Mouse (Mus musculus) gastrocnemius, postnatal 10 days (tissue): Measurements from ENCODE around the gene Slc9a2. TPM values are rescaled to one million over a fixed set of nuclear protein-coding genes. Genes with fewer than 3 reads are reported as not detected.
"Not testable (repeated sequence)": the region's sequence is repeated elsewhere in the genome, so short reads cannot be mapped to it uniquely, and the experiment has no call there.

Experiments
- DNase-seq: peaks from one replicate; pipeline ENCODE4 v3.0.0; 2021; ENCODE audit warnings: mixed read lengths
- total RNA-seq, 2 experiments: library from RNA; stranded (reverse); gene quantifications; 2 replicates each; pipeline ENCODE4 v1.2.3; 2021

The Slc9a2 gene
- total RNA-seq, 2 experiments from 2014 or later = 20.7 to 20.9 TPM

- no peak for DNase-seq
These were observed 24.7 kb downstream of the Slc9a2 start for GRCm38 (mm10) chr1:40705099-40705498.

- DNase-seq = peak; percentile 28
These were observed 34.6 kb downstream of the Slc9a2 start for GRCm38 (mm10) chr1:40714950-40715349.

DNA sequence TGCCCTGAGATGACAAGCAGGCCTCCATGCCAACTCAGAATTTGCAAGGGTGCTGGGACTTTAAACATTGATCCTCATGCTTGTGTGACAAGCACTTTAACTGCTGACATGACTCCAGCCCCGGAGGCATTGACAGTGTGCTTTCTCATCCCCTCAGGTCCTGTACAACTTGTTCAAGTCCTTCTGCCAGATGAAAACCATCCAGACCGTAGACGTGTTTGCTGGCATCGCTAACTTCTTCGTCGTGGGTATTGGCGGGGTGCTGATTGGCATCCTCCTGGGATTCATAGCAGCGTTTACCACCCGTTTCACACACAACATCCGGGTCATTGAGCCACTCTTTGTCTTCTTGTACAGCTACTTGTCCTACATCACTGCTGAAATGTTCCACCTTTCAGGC lies 45.7 kb downstream of the Slc9a2 start:
- DNase-seq = no peak

DNA sequence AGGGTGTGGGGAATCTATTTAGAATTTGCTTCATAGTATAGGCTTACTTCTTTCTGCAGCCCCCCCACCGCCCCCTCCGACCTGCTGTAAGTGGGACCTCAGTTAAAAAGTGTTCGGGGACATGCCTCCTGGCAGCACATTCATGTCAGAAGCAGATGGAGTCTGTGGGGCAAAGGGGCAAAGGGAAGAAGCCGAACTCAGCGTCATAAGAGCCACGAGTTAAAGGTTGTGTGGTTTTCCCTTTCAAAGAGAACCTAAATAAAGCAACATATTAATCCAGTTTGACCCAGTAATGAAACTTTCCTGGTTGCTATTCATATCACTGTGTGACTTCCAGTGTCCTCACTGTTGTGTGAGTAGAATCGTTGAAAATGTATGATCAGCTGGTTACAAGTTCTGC lies 47.0 kb downstream of the Slc9a2 start:
- no peak for DNase-seq

- no peak for DNase-seq
These were observed 48.3 kb downstream of the Slc9a2 start for GRCm38 (mm10) chr1:40728636-40729035.

- no peak for DNase-seq
These were observed 57.3 kb downstream of the Slc9a2 start for GRCm38 (mm10) chr1:40737671-40738070.

DNA sequence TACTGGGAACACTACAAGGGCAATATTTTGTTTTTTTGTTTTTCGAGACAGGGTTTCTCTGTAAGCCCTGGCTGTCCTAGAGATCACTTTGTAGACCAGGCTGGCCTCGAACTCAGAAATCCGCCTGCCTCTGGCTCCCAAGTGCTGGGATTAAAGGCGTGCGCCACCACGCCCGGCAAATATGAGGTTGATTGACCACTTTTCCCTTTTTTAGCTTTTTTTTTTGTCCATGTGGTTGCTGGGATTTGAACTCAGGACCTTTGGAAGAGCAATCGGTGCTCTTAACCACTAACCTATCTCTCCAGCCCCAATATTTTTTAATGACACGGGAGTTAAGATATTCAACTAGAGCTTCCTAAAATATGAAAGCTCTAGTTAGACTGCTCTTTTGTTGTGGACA lies 57.9 kb downstream of the Slc9a2 start:
- not testable (repeated sequence) for DNase-seq

- DNase-seq = no peak
These were observed 60.4 kb downstream of the Slc9a2 start for GRCm38 (mm10) chr1:40740739-40741138.

DNA sequence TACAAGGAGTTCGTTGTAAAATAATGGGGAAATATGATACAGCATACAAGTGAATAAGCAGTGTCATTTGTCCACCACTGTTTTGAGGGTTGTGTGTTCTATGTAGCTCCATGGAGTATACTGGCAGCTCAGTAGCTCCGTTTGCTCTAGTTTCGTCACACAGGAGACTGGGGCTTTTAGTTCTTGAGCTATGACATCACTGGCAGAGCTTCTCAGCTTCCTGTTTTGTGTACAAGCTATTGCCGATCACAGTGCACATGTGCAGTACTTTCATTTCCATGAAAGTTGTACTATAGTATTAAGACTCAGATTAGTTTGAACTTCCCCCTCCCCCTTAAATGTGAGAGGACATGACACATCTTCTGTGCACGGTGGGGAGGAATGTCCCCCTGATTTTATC lies 65.7 kb downstream of the Slc9a2 start:
- DNase-seq = no peak

DNA sequence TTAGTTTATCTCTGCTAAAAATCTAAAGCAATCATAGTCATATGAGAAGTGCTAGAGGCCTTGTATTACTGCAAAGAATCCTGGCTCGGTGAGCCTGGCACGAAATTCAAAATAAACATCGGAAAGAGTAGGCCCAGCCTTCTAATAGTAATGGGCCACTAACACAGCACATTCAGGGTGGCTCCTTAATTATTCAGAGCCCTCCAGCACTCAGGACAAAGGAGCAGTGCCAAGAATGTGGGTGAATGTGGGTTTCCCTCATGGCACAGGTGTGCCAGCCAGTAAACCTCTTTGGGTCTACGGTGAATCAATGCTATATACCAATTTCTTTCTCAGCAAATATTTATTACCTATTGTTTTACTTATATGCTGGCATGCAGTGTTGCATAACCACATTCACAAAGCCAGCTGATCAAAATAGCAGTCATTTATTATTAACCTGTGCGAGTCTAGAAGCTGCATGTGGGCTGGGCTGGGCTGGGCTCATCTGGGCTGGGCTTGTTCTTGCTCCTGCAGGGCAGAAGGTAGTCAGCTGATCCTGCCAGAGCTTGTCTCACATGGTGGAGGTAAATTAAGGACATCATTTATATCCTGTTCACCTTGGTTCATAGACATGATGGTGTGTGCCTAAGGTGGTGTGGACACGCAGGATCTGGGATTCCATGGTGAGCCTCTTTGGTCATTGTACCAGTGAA lies 79.5 kb downstream of the Slc9a2 start:
- no peak for DNase-seq

- DNase-seq = no peak
These were observed 83.7 kb downstream of the Slc9a2 start for GRCm38 (mm10) chr1:40764042-40764441.

- DNase-seq = no peak
These were observed 84.4 kb downstream of the Slc9a2 start for GRCm38 (mm10) chr1:40764701-40765275.

- peak; percentile 47 for DNase-seq
These were observed 85.1 kb downstream of the Slc9a2 start for GRCm38 (mm10) chr1:40765521-40765920.

GRCm38 (mm10) chr1:40767588-40767987 lies 87.2 kb downstream of the Slc9a2 start:
- no peak for DNase-seq

- peak; percentile 60 for DNase-seq
These were observed 88.2 kb downstream of the Slc9a2 start for GRCm38 (mm10) chr1:40768606-40769005.

GRCm38 (mm10) chr1:40769331-40769894 lies 89.0 kb downstream of the Slc9a2 start:
- DNase-seq = no peak

DNA sequence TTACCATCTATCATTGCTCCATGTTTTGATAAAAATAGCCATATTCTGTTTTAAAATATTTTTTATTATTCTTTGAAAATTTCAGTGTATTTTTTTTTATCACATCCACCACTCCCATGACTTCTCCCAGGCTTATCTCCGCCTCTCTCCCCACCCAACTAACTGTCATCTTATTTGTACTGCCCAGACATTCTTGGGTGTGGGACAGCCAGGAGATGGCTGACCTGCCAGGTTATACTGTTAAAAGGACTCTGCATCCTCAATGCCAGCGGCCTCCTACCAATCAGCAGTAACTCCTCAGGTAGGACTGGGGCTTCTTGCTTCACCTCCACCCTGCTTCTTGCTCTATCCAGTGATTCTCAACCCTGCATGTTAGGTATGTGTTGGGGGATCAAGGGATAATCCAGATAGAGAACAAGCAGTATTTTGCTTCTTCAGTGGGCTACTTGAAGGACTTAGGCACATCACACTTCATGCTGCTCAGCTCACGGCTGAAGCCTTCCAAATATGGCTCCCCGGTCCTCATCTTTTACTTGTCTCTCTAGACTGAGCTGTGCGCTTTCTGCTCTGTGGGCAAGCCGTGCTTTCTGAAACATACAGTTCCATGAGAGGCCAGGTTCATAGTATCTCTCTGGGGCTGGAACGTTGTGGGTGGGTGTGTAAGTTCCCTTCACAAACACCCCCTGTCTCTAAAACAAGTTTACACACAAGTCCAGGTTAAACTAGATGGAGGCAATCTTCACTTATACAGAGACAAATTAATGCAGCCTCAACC lies 91.0 kb downstream of the Slc9a2 start:
- DNase-seq = no peak

DNA sequence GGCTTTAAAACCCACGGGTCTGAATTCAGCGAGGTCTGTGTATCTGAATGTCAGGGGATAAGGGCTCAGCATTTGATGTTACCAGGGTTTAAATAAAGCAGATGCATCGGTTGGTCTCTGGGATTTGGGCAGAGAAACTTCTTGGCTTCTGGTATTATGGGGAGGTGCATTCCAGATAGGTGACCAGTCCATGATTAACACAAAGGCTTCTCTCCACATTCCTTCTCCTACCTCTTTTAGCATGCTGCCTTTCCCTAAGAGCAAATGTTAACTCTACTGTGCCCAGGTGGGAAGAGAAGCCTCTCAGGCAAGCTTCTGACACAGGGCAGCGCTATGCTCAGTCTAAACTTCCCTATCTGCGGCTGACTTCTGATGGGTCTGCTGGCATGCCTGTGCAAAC lies 92.9 kb downstream of the Slc9a2 start:
- DNase-seq = no peak

- no peak for DNase-seq
These were observed 93.7 kb downstream of the Slc9a2 start for GRCm38 (mm10) chr1:40774040-40774439.

GRCm38 (mm10) chr1:40776102-40776501 lies 95.7 kb downstream of the Slc9a2 start:
- no peak for DNase-seq

DNA sequence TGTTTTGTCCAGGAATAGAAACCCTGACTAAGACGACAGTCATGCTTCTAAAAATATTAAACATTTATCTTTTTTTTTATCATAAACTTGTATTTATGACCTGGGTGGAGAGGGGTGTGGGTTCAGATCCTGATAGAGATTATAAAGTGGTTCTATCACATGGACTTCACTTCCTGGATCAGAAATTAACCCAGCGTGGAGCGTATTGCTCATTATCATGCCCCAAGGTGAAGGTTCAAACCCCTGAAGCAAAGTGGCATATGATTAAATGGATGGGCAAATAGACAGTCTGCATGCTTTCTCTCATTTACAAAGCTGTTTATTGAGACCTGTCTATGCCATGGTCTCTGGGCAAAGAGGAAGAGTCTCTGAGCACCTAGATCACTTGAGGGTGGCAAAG lies 96.4 kb downstream of the Slc9a2 start:
- no peak for DNase-seq

DNA sequence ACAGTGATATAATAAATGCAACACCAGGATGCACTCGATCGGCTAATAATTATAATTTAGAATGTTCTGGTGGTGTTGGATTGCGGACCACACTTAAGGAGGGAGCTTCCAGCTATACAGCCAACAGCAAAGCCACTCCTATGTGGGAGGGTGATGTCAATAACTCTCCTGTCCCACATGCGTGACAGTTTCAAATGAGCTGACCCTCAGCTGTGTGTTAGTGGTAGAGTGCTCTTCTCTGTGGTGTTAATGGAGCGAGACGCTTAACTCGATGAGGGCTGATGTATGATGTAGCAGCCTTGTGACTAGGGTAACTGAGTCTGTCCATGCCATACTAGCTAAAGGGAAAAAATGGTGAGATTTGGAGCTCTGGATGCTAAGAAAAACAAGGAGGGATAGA lies 103.1 kb downstream of the Slc9a2 start:
- DNase-seq = no peak

DNA sequence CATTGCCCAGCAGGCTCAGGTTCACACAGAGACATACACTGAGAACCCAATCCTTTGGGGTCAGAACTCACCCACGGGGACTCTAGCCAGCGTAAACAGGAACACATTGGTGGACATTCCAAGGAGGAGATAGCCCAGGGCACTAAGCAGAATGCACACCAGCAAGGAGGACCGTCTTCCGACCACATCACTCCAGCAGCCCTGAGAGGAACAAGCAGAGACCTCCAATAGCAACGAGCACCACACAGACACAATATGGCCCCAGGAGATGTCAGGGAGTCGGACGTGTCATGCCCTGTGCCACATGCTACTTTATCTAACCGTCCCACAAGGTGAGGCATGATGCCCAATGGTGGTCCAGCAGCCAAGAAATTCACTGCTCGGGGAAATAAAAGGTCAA lies 103.9 kb downstream of the Slc9a2 start:
- DNase-seq = no peak
